Mouse (Mus musculus): ENCODE measurements around the gene Gm20388.

Gm20388 gene

DNA sequence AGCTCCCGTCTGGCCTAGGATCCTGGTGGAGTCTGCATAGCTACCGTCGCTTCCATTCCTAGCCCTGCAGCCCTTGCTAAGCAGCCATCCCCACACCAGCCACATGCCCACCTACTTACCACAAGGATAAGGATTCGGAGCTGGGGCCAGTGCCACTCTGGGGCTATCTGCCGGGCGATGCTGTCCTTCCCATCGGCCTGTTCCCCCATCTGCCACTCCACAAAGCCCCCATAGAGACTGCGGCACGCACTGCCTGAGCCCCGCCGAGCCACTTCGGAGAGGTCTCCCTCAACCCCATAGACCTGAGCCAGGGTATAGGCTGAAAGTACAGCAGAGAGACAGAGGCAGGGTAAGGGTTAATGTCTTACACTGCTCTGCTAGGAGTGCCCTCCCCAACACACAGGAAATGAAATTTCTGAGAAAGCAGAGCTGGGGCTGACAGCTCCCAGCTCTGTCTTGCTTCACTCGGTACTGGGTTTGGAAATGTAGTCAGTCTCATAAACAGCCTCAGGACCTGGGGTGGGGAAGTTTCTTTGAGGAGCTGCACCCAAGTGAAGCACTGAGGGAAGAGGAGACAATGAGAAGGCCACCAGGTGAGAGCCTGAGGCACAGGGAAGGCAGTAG lies 2527.2 kb downstream of the Gm20388 start:
- DNase-seq (ENCODE audit: low read depth, low spot score): no peak

- DNase-seq (ENCODE audit: low read depth, low spot score): no peak
These were observed 2528.7 kb downstream of the Gm20388 start for GRCm38 (mm10) chr8:122439336-122439735.

GRCm38 (mm10) chr8:122441326-122441725 lies 2530.7 kb downstream of the Gm20388 start:
- DNase-seq (ENCODE audit: low read depth, low spot score): no peak

GRCm38 (mm10) chr8:122442356-122442755 lies 2531.7 kb downstream of the Gm20388 start:
- DNase-seq (ENCODE audit: low read depth, low spot score): no peak

DNA sequence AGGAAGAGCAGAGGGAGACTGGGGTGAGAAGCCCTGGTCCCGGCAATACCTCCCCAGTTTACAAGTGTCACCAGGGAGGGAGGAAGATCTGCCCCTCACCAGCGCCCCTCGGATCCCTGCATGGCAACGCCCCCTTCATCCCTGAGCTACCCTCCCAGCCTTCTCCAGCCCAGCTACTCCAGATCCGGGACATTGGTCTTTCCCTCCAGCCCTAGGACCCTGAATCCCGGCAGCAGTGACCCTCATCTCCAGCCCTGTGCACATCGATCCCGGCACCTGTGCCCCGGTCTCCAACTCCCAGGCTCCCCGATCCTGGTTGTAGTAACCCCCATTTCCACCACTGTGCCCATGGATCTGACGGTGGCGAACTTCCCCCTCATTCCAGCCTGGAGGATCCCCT lies 2532.1 kb downstream of the Gm20388 start:
- DNase-seq (ENCODE audit: low read depth, low spot score): no peak

DNA sequence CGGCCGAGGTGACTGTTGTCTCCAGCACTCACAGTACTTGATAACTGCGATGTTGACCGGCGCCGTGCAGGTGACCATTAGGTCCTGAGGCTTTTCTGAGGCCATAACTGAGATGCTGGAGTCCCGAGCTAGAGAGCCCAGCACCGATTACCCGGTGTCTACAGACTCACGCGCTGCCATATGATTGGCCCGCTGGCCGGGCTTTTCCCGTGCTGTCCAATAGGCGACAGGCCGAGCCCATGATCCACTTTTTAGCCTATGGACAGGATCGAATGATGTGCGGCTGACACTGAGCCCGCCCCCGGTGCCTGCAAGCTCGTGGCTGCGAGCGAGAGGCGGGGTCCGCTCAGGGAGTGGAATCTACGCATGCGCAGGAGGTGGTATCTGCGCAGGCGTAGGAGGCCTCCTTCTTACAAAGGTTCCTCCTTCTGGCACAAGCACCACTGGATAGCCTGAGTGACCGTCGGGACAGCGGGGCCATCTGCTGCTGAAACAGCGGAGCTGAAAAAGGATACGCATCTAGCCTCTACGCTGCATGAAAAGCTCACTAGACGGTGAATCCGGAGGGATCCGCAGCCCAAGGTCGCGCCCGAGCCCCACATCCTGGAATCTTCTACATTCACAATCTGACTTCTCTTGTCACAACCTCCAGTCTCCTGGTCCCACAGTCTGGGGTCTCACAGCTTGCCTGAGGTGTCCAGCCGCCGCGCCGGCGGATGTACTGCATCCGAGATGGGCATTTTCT lies 2532.8 kb downstream of the Gm20388 start, which contains the start of gene Mvd:
Gene Mvd, minus strand, starts transcription at position 161 of the 745 bp plus-strand sequence.
- DNase-seq (ENCODE audit: low read depth, low spot score): peak; percentile 98

DNA sequence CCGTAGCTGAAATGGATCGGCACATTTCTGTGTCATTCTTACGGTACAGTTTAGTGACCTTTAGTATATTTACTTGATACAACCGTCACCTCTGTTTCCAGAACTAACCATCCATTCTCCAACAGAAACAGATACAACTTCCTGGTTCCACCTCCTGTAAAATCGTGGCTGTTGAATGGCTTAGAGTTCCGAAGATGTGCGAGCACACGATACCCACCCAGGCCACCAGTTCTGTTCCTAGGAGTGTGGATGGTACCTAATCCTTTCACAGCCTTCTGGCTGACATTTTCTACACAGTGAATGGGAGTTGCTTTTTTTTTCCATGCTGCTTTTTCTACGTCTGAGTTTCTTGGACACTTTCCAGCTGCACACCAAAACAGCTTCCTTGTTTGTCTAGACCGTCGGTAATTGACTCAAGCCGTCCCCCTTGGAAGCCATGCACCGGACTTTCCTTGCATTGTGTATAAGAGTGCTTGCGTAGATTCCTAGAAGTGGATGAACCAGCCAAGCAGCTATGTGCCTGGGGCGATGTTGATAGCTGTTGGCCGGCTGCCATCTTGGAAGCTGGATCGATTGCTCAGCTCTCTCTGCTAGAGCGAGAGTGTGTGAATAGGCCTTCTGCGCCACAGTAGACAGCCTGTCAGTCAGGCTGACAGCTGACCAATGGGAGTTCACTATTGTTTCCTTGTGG lies 2533.6 kb downstream of the Gm20388 start:
- DNase-seq (ENCODE audit: low read depth, low spot score): peak; percentile 49

DNA sequence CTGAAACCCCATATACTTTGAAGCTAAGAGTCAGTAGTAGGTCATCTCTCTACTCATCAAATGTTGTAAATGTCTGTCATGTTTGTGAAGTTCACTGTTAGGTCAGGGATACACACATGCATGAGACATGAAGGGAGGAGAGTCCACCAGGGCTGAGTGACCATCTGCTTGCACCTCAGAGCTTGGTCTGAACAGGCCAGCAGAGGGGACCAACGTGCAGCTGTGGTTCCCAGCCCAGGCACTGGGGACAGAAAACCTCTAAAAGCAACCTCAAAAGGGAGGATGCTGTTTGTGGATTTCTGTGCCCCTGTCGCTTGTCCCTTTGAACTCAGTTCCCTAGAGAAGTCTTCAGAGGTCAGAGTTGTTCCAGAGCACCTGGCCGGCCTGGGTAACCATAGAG lies 2534.6 kb downstream of the Gm20388 start:
- no peak for DNase-seq (ENCODE audit: low read depth, low spot score)

DNA sequence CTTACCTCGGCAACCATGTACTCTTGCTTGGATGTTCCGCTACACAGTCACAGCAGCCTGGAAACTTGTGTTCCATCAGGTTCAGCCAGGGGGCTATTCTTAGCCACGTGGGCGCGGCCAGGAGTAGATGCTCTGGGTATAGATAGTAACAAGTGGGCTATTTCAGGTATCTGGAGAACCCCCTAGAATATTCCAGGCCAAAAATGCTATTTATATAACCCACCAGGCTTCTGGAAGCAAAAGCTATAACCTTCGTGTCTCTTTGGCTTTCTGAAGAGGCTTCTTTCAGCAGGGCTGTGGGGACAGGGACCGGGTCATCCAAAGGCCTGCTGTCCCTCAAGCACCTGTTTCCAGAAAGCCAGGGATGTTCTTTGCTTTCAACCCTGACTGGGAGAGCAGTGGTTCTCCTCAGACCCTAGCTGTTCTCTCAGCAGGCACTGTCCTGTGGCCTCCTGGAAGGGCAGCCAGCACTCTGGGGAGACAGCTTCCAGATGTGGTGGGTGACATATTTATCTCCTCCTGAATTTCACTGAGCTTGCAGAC lies 2540.6 kb downstream of the Gm20388 start:
- no peak for DNase-seq (ENCODE audit: low read depth, low spot score)

- DNase-seq (ENCODE audit: low read depth, low spot score): no peak
These were observed 2541.5 kb downstream of the Gm20388 start for GRCm38 (mm10) chr8:122452154-122452553.

DNA sequence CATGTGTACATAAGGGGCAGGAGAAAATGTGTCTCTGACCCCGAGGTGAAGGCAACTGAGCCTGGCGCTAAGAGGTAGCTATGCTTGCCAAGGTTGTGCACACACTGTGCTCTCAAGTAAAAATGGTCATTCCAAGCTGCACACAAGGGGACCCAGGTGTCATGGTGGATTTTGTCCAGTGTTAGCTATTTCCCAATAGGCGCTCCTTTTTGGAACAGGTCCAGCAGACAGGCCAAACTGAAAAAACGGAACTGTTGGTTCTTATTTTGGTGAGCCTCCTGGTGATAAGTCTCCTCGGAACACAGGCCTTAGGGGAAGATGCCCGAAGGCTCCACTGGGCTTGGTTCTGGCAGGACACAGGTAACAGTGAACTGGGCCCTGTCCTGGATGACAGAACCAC lies 2543.8 kb downstream of the Gm20388 start:
- no peak for DNase-seq (ENCODE audit: low read depth, low spot score)

DNA sequence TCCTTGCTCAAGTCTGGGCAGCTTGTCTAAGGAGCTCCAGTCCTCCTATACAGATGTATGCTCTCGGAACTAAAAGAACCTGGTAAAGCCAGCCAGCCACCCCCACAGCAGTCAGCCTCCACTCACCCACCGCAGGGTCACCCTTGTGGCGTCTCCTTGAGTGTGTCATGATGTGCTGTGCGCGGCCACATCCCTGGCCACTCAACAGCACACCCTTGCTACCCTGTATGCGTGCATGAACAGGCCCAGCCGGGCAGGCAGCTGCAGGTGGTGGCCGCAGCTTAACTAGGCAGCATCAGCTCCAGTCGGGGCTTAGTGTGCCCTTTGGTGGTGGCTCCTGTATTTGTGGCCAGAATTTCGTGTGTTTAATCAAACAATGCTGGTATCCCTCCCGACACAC lies 2546.5 kb downstream of the Gm20388 start:
- no peak for DNase-seq (ENCODE audit: low read depth, low spot score)

GRCm38 (mm10) chr8:122459218-122459900 lies 2548.7 kb downstream of the Gm20388 start:
- DNase-seq (ENCODE audit: low read depth, low spot score): no peak

DNA sequence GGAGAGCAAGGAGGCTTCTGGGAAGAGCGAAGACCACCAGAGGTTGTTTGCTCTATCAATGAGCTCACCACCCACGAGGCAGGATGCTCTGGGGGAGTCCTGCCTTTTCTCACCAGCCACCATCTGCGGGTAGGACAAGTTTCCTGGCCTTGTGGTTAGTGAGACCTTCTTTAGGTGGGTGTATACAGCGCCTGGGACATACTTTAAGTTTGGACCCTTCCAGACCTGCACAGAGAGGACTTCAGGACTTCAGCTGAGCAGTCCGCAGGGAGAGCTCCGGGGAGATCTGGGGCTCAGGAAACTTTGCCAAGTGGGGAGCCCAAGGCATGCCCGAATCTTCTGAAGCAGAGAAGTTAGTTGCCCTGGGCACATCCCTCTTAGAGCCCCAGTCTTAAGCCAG lies 2549.3 kb downstream of the Gm20388 start:
- no peak for DNase-seq (ENCODE audit: low read depth, low spot score)

GRCm38 (mm10) chr8:122460524-122461472 lies 2550.2 kb downstream of the Gm20388 start, which contains the start of gene Snai3:
Gene Snai3 (minus strand): TSS chr8:122460733.
- DNase-seq (ENCODE audit: low read depth, low spot score): peak; percentile 57

GRCm38 (mm10) chr8:122461473-122462148 lies 2551.0 kb downstream of the Gm20388 start:
- no peak for DNase-seq (ENCODE audit: low read depth, low spot score)

- DNase-seq (ENCODE audit: low read depth, low spot score): no peak
These were observed 2551.9 kb downstream of the Gm20388 start for GRCm38 (mm10) chr8:122462510-122462909.

DNA sequence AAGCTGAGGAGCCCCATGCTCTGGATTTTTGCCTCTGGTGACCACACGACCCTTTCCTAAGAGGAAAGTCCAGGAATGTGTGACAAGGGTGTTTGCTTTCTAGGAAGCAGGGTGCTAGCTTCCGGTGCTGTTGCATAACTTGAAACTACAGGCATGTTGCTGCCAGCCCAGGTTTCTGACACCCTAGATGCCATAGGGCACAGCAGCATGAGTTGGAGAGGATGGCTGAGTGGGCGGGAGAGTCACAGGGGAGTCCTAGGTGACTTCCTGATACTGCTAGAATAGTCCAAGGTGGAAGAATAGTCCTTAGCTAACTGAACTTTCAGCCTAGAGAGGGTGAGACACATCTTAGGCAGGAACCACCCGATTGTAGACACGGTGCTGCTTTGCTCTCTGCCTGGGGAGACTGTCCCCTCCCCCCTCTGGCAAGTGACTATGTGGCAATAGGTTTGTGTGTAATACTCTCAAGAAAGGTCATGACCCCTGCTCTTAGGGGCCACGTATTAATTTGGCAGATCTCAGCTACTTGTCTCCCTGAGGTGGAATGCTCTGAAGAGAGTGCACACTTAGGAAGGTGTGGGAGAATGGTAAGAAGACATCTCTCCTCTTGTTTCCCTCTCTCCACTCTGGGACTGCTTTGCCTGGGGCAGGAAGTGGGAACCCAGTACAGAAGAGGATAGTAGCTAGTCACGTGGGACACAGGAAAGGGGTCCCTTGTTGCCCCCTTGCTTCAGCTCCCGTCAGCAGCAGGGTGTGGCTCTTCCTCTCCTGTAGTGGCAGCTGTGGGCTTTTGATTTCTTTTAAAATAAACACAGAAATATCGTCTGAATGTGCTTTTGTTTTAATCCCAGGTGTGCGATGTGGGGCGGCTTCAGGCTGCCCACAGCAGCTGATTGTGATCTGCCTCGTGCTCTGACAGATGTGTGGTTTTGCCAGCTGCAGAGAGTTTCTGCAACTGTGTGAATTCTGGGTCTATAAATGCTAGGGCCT lies 2553.3 kb downstream of the Gm20388 start:
- DNase-seq (ENCODE audit: low read depth, low spot score): no peak

- no peak for DNase-seq (ENCODE audit: low read depth, low spot score)
These were observed 2554.3 kb downstream of the Gm20388 start for GRCm38 (mm10) chr8:122464985-122465384.

All from retina, adult 2 months (tissue).